Mouse (Mus musculus): ENCODE results near the gene Myh7b.

DNA sequence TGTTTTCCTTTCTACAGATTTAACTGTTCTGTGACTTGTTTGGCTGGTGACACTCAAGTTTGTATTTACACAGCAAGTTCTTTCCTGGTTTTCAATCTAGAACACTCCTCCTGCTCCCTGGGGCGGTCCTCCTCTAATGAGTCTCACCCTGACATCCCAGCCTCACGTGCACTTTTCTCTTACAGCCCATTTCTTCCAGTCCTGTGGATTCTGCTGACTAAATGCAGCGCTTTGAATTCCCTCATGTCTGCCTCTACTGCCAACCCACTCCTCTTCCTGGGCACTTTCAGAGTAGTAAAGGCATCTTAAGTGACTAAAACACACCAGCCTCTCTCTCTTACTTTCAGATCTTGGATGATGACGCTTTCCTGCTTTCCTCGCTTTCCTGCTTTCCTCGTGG lies 19.3 kb upstream of the Myh7b start:
- TF ChIP-seq CTCF (IDR thresholded peaks at IDR 0.05; ENCODE audit: borderline replicate concordance, extremely low read depth, insufficient read depth, insufficient read length) = no peak
- TF ChIP-seq POLR2A (IDR thresholded peaks at IDR 0.05; ENCODE audit: borderline replicate concordance, extremely low read depth, insufficient read depth, insufficient read length, poor library complexity, severe bottlenecking) = no peak
